Mouse (Mus musculus) forebrain, embryonic 11.5 days (tissue): ENCODE measurements around the gene Myo5a. TPM values are rescaled to one million over a fixed set of nuclear protein-coding genes. Genes with fewer than 3 reads are reported as not detected.

Experiments
- ATAC-seq: fragments of 200-750 bp; cut with Nextera tagmentation; replicated peaks from 2 replicates; pipeline ENCODE4 v1.8.0; 2017; ENCODE audit warnings: moderate TSS enrichment; ENCODE audit not compliant: low FRiP score
- DNase-seq: peaks from one replicate; pipeline ENCODE4 v3.0.0-alpha.2; 2017; ENCODE audit warnings: low spot score
- H3K27ac ChIP-seq: fragments of 300-500 bp; sonication (generic); 2 replicates; pipeline ENCODE4 v1.5.1; 2014; ENCODE audit warnings: low read depth, low read length
- H3K27me3 ChIP-seq: fragments of 300-500 bp; sonication (generic); 2 replicates; pipeline ENCODE4 v1.6.1; 2014; ENCODE audit warnings: mild to moderate bottlenecking, low read length, mixed read lengths; ENCODE audit not compliant: control insufficient read depth, insufficient read depth
- H3K36me3 ChIP-seq: fragments of 300-500 bp; sonication (generic); 2 replicates; pipeline ENCODE4 v1.6.1; 2014; ENCODE audit warnings: mild to moderate bottlenecking, low read length, moderate library complexity, mixed read lengths; ENCODE audit not compliant: control insufficient read depth, insufficient read depth
- H3K4me1 ChIP-seq: fragments of 300-500 bp; sonication (generic); replicated peaks from 2 replicates; pipeline ENCODE4 v1.6.1; 2014; ENCODE audit warnings: low read length, mixed read lengths; ENCODE audit not compliant: control insufficient read depth, insufficient read depth
- H3K4me2 ChIP-seq: fragments of 300-500 bp; sonication (generic); 2 replicates; pipeline ENCODE4 v1.6.1; 2014; ENCODE audit warnings: low read depth, mild to moderate bottlenecking, low read length, moderate library complexity, mixed read lengths; ENCODE audit not compliant: severe bottlenecking
- H3K4me3 ChIP-seq: fragments of 300-500 bp; sonication (generic); 2 replicates; pipeline ENCODE4 v1.5.1; 2014; ENCODE audit warnings: low read depth, low read length
- H3K9ac ChIP-seq: fragments of 300-500 bp; sonication (generic); 2 replicates; pipeline ENCODE4 v1.6.1; 2014; ENCODE audit warnings: low read length
- H3K9me3 ChIP-seq: fragments of 300-500 bp; sonication (generic); 2 replicates; pipeline ENCODE4 v1.6.1; 2016; ENCODE audit warnings: low read length, mixed read lengths; ENCODE audit not compliant: control insufficient read depth
- WGBS: fragments of 180-500 bp; shearing (Covaris S2); extraction: QIAGEN DNeasy Blood & Tissue Kit; methylation state at CpG from one replicate; pipeline ENCODE4 v1.1.7; 2014; 5-methylcytosine and 5-hydroxymethylcytosine counted together
- polyA plus RNA-seq: library from polyadenylated mRNA; unstranded; fragments of >200 nt; fragmentation: Nextera tagmentation; extraction: Ambion mirVana; gene quantifications from 2 replicates; pipeline ENCODE4 v1.2.1, GENCODE M21; 2014

Gene Myo5a
- polyA plus RNA-seq, 1 experiment from 2014 or later: 41.5 TPM

DNA sequence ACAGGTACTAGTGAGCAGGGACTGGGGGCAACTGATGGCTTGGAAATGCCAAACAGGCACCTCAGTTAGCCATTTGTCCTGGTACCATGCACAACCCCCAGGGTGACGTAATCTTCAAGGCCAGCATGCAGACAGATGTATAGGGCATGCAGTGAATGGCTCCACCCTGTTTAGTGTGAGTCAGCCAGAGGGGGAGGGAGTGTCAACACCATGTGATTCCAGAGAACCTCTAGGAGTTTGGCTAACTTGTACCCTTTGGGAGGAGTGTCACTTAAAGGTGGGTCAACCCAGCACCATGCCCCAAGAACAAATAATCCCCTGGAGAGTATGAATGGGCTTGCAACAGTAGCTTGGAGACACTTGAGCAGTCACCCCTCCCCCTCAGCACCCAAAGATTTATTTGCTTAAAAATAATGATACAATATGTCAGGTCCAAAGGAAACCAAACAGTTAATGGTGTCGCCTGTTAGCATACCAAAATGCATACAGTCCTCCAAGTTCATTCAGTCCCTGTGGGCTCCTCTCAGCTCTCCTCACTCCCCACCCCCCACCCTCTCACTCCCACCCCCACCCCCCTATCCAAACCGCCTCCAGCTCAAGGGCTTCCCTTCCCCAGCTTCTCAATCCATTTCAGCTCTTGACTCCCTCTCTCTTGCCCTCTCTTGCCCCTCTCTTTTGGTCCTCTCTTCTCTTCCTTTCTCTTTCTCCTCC, 193.3 kb downstream of the Myo5a start:
- no peaks in the 10 kb centered on the region for H3K9me3 ChIP-seq
- 47% methylated on average over 3 of the region's 3 CpGs for WGBS
- H3K4me2 ChIP-seq: no peak overlapping the region
- H3K27ac ChIP-seq: no peak overlapping the region
- peaks cover 4% of the 10 kb centered on the region for H3K4me1 ChIP-seq
- no peaks in the 10 kb centered on the region for H3K36me3 ChIP-seq
- ATAC-seq (no peak), DNase-seq (no peak)
- no peak overlapping the region for H3K9ac ChIP-seq
- no peaks in the 10 kb centered on the region for H3K27me3 ChIP-seq
- H3K4me3 ChIP-seq: no peak overlapping the region

DNA sequence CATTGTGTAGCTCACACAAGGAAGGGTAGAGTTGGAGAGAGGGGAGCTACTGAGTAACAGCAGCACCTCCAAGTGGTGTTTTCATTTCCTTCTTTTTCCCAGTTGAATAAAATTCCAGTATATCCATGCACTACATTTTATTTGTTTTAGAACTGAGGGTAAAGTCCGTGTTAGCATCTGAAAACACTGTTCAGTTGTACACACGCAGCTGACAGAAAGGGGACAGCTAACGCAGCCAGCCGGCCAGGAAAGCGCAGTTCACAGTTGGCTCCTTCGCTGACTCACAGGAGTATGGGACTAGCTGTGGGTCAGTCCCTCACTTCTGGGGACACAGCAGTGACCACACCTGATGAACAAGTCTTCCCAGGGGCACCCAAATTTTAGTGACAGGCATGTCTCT, 196.3 kb downstream of the Myo5a start:
- Histone ChIP-seq H3K4me2 (no peak overlapping the region), H3K36me3 (no peaks in the 10 kb centered on the region), H3K9me3 (no peaks in the 10 kb centered on the region), H3K27ac (no peak overlapping the region), H3K27me3 (no peaks in the 10 kb centered on the region), H3K4me1 (no peaks in the 10 kb centered on the region), H3K9ac (no peak overlapping the region), H3K4me3 (no peak overlapping the region)
- WGBS: 77% methylated on average over 6 of the region's 6 CpGs
- DNase-seq: no peak
- no peak for ATAC-seq

DNA sequence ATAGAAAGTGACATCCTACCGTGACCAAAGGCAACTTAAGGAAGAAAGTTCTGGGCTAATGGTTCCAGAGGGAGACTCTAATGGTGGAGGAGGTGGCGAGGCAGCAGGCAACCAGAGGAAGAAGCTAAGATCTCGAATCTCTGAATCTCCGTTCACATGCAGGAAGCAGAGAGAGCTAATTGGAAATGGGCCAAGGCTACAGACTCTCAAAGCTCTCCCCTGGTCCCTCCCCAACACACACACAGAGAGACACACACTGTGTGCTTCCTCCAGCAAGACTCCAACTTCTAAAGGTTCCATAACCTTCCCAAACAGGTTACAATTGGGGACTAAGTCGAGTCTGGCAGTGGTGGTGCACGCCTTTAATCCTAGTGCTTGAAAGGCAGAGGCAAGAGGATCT, 199.6 kb downstream of the Myo5a start:
- H3K9ac ChIP-seq: no peak overlapping the region
- H3K9me3 ChIP-seq: no peaks in the 10 kb centered on the region
- no peaks in the 10 kb centered on the region for H3K4me1 ChIP-seq
- no peak for DNase-seq
- no peak overlapping the region for H3K4me2 ChIP-seq
- ATAC-seq: no peak
- WGBS: 90% methylated on average over 6 of the region's 6 CpGs
- no peaks in the 10 kb centered on the region for H3K36me3 ChIP-seq
- H3K27me3 ChIP-seq: no peaks in the 10 kb centered on the region
- no peak overlapping the region for H3K4me3 ChIP-seq
- no peak overlapping the region for H3K27ac ChIP-seq

DNA sequence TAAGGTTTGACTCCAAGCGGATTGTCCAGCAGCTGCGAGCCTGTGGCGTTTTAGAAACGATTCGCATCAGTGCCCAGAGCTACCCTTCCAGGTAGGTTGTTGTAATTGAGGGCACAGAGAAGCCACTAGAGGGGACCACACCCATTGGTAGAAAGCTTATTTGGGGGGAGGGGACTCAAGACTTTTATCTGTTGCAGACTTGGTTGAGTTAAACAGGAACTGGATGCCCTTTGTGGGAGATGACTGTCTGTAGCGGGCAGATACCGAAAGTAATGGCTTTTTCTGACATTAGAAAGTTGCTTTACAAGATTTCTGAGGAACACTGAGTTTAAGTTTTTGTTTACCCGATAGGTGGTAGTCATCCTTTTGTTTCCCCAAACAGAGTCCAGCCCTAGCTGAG, 200.7 kb downstream of the Myo5a start:
- Histone ChIP-seq H3K4me3 (no peak overlapping the region), H3K4me2 (no peak overlapping the region), H3K4me1 (no peaks in the 10 kb centered on the region), H3K27ac (no peak overlapping the region), H3K9me3 (no peaks in the 10 kb centered on the region), H3K36me3 (no peaks in the 10 kb centered on the region), H3K9ac (no peak overlapping the region), H3K27me3 (no peaks in the 10 kb centered on the region)
- WGBS: 93% methylated on average over 8 of the region's 8 CpGs
- DNase-seq (no peak), ATAC-seq (no peak)

Other genes with a start within 250 kb of the Myo5a start
- 2.5 and 2.6 TPM in 2 replicates for gene Onecut1, start 209.1 kb upstream of the Myo5a start, polyA plus RNA-seq
- gene Fam214a, start 118.1 kb upstream of the Myo5a start, polyA plus RNA-seq: 18.3 and 20.4 TPM in 2 replicates
- gene Arpp19, start 33.4 kb upstream of the Myo5a start, polyA plus RNA-seq: 328 and 333 TPM in 2 replicates
- 0.55 and 0.72 TPM in 2 replicates for gene Myo5c, start 161.0 kb downstream of the Myo5a start, polyA plus RNA-seq
- 31.1 and 34.1 TPM in 2 replicates for gene Gnb5, start 235.3 kb downstream of the Myo5a start, polyA plus RNA-seq